Mouse (Mus musculus): Measurements from ENCODE around the gene P2ry2.
A peak's percentile ranks its signal among the peaks of the same experiment; 100 is the strongest.

- TF ChIP-seq CTCF (IDR thresholded peaks at IDR 0.05; ENCODE audit: borderline replicate concordance, insufficient read depth, low read length) = no peak
- TF ChIP-seq POLR2A (IDR thresholded peaks at IDR 0.05; ENCODE audit: low read depth, low read length) = peak; percentile 73
These were observed 842 bp downstream of the P2ry2 start for GRCm38 (mm10) chr7:101011681-101012367.
